Mouse (Mus musculus): ENCODE results near the gene Gm15293. TPM values are rescaled to one million over a fixed set of nuclear protein-coding genes. Genes with fewer than 3 reads are reported as not detected.
"Not testable (repeated sequence)": the region's sequence is repeated elsewhere in the genome, so short reads cannot be mapped to it uniquely, and the experiment has no call there.

Gm15293 gene
- polyA plus RNA-seq (2017; shearing (Covaris generic)), result not detected

DNA sequence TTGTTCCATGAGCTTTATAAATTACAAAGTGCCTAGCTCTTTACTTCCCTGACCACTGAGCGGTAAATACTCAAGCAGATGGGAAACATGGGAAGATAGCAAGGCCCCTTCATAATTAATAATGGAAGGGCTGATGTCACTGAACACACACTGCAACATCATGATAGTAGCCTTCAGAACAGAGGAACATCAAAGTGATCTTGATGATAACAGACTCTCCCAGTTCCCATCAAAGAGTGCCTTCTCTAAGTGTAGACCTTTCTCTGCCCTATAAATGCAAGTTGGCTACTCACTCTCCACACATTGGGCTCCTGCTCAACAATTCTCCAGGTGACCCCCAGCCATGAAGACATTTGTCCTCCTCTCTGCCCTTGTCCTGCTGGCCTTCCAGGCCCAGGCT lies at the start of gene Gm15293:
Gene Gm15293, plus strand, starts transcription at position 301 of the 400 bp plus-strand sequence.
- ATAC-seq, result not testable (repeated sequence)

DNA sequence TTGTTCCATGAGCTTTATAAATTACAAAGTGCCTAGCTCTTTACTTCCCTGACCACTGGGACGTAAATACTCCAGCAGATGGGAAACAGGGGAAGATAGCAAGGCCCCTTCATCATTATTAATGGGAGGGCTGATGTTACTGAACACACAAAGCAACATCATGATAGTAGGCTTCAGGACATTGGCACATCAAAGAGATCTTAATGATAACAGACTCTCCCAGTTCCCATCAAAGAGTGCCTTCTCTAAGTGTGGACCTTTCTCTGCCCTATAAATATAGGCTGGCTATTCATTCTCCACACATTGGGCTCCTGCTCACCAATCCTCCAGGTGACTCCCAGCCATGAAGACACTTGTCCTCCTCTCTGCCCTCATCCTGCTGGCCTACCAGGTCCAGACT lies 39.4 kb upstream of the Gm15293 start, which contains the start of gene Defa22:
Gene Defa22, plus strand, starts transcription at position 301 of the 400 bp plus-strand sequence.
- ATAC-seq, result not testable (repeated sequence)

GRCm38 (mm10) chr8:21191314-21191713 lies 10.0 kb upstream of the Gm15293 start, which contains the start of gene Defa31:
Gene Defa31 (plus strand): TSS chr8:21191614.
- ATAC-seq, result not testable (repeated sequence)

Other genes starting within 250 kb of the Gm15293 start
- not detected for gene Defa21, start 176.0 kb upstream of the Gm15293 start, polyA plus RNA-seq (2017; shearing (Covaris generic))
- not detected for gene Defa23, start 146.5 kb upstream of the Gm15293 start, polyA plus RNA-seq (2017; shearing (Covaris generic))
- not detected for gene Defa35, start 136.5 kb upstream of the Gm15293 start, polyA plus RNA-seq (2017; shearing (Covaris generic))
- not detected for gene Defa25, start 117.1 kb upstream of the Gm15293 start, polyA plus RNA-seq (2017; shearing (Covaris generic))
- gene Gm14851, start 105.5 kb upstream of the Gm15293 start, polyA plus RNA-seq (2017; shearing (Covaris generic)), result not detected
- gene Defa30, start 66.9 kb upstream of the Gm15293 start, polyA plus RNA-seq (2017; shearing (Covaris generic)), result not detected
- gene Defa22, start 39.3 kb upstream of the Gm15293 start, polyA plus RNA-seq (2017; shearing (Covaris generic)), result not detected
- not detected for gene Defa31, start 9.9 kb upstream of the Gm15293 start, polyA plus RNA-seq (2017; shearing (Covaris generic))
- gene Gm15292, start 48.2 kb downstream of the Gm15293 start, polyA plus RNA-seq (2017; shearing (Covaris generic)), result not detected
- not detected for gene Defa27, start 114.0 kb downstream of the Gm15293 start, polyA plus RNA-seq (2017; shearing (Covaris generic))
- not detected for gene Defa29, start 125.5 kb downstream of the Gm15293 start, polyA plus RNA-seq (2017; shearing (Covaris generic))
- not detected for gene Defa2, start 177.0 kb downstream of the Gm15293 start, polyA plus RNA-seq (2017; shearing (Covaris generic))
- gene Defa33, start 190.2 kb downstream of the Gm15293 start, polyA plus RNA-seq (2017; shearing (Covaris generic)), result not detected
- not detected for gene Defa36, start 225.8 kb downstream of the Gm15293 start, polyA plus RNA-seq (2017; shearing (Covaris generic))

All from inflammation-experienced regulatory T-cells, adult 6 months (primary cell).